Mouse (Mus musculus): ENCODE results near the gene Fancg.

GRCm38 (mm10) chr4:43058753-43059654 is 48.7 kb upstream of the Fancg start, which contains the start of gene Unc13b:
- TF ChIP-seq CTCF (IDR thresholded peaks at IDR 0.05; ENCODE audit: low read depth) = no peak
- TF ChIP-seq EP300 (IDR thresholded peaks at IDR 0.05; ENCODE audit: low read depth) = no peak

Data from liver, postnatal 0 days (tissue).